Mouse (Mus musculus): ENCODE measurements around the gene Phf7.
A peak's percentile ranks its signal among the peaks of the same experiment; 100 is the strongest.

Phf7 gene

GRCm38 (mm10) chr14:31200038-31200437 lies 51.1 kb downstream of the Phf7 start:
- no peak for DNase-seq (ENCODE audit: low read depth in 2 of 2, low spot score in 2 of 2)

GRCm38 (mm10) chr14:31199599-31199998 lies 51.5 kb downstream of the Phf7 start:
- no peak for DNase-seq (ENCODE audit: low read depth in 2 of 2, low spot score in 2 of 2)

GRCm38 (mm10) chr14:31197547-31198516 lies 53.3 kb downstream of the Phf7 start:
- no peak for DNase-seq (ENCODE audit: low read depth in 2 of 2, low spot score in 2 of 2)

GRCm38 (mm10) chr14:31195968-31196367 lies 55.1 kb downstream of the Phf7 start:
- peak in 1 of 2 experiments; percentile 49 for DNase-seq (ENCODE audit: low read depth in 2 of 2, low spot score in 2 of 2)

- DNase-seq (ENCODE audit: low read depth in 2 of 2, low spot score in 2 of 2), result no peak
Measured at GRCm38 (mm10) chr14:31195521-31195920, 55.6 kb downstream of the Phf7 start.

- DNase-seq (ENCODE audit: low read depth in 2 of 2, low spot score in 2 of 2), result peak; percentile 13 to 28
Measured at GRCm38 (mm10) chr14:31194891-31195513, 56.1 kb downstream of the Phf7 start.

GRCm38 (mm10) chr14:31194441-31194840 lies 56.7 kb downstream of the Phf7 start:
- peak in 1 of 2 experiments; percentile 24 for DNase-seq (ENCODE audit: low read depth in 2 of 2, low spot score in 2 of 2)

- no peak for DNase-seq (ENCODE audit: low read depth in 2 of 2, low spot score in 2 of 2)
Measured at GRCm38 (mm10) chr14:31193791-31194190, 57.3 kb downstream of the Phf7 start.

GRCm38 (mm10) chr14:31191936-31192335 lies 59.2 kb downstream of the Phf7 start:
- no peak for DNase-seq (ENCODE audit: low read depth in 2 of 2, low spot score in 2 of 2)

GRCm38 (mm10) chr14:31189348-31189747 lies 61.8 kb downstream of the Phf7 start:
- DNase-seq (ENCODE audit: low read depth in 2 of 2, low spot score in 2 of 2), result no peak

GRCm38 (mm10) chr14:31188771-31189181 lies 62.3 kb downstream of the Phf7 start:
- no peak for DNase-seq (ENCODE audit: low read depth in 2 of 2, low spot score in 2 of 2)
